Mouse (Mus musculus) heart, postnatal 10 days (tissue): ENCODE data around the gene Tmem87a. TPM values are rescaled to one million over a fixed set of nuclear protein-coding genes. Genes with fewer than 3 reads are reported as not detected.

Experiments
- DNase-seq, 2 experiments: peaks; one replicate each; pipeline ENCODE4 v3.0.0; 2021
- intact Hi-C: fragments of 180-260 bp; cut with DNase I; formaldehyde crosslinking; loops from one replicate; pipeline ENCODE4 v1.15.1; 2025
- total RNA-seq, 2 experiments: library from RNA; stranded (reverse); gene quantifications; 2 replicates each; pipeline ENCODE4 v1.2.3; 2021

Gene Tmem87a
- total RNA-seq, 2 experiments from 2014 or later, result 21.0 to 23.8 TPM

DNA sequence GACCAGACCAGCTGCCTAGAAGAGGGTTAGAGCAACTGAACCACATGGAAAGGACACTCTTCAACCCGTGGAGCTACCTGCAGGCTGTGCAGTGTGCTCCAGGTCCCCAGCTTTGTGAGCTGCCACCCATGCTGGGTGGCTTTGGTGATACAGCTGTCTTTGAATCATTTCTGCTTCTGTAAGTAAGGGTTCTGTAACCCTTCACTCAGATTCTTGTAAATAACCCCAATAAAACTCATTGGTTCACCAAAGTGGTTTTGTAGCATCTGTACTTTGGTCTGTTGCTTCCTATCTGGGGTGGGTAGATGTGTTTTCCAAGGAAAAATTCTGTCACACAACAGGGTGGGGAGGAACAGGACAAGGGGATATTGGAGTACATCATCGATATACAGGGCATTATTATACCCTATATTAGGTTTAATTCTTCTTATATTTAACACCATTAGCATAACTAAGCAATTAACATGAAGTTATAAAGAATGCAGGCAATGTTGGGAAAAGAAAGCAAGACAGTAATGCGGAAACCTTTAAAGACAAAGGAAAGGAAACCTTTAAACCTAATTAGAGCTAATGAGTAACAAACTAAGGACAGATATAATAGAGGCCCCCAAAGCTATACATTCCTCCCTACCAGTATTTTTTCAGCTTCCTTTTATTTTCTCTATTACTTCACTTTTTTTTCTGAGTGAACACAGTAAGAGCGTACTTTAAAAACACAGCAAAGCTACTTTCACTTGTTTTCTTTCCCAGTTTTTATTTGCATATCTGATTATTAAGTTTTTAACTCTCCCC, 36.3 kb downstream of the Tmem87a start:
- intact Hi-C loops, result no loop called here
- no peak for DNase-seq

DNA sequence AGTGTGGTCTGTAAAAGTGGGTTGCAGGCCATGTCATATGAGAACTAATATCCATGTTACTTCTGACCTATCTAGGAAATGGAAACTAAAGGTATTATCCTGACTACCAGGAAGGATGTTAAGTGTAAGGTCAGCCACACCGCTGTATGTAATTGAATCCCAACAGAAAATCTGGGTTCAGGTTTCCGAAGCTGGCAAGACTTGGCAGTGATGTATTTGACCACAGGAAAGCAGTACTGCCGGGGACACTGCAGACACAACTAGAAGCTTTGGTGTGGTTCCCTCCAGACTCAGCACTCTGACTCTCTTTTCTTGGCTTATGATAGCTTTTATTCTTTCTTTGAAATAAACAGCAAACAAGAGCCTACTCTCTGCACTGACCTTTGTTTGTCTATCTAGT, 37.4 kb downstream of the Tmem87a start:
- intact Hi-C loops, result no loop called here
- DNase-seq, result no peak

DNA sequence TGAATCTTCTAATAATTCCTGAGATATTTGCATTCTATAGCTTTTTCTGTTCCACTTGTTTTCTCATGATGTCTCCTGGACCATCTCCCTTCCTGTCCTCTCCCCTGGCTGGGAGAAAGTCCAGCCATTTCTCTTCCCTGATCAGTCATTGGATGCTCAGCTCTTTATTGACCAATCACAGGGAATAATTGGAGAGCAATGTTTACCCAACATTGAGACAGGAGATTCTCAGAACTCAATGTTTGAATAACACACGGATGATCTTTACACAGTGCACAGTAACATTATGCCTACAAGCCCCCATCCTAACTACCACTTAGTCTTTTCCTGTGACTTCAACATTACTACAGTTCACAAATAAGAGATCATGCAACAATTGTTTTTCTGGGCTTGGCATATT, 43.5 kb downstream of the Tmem87a start:
- DNase-seq, result no peak

DNA sequence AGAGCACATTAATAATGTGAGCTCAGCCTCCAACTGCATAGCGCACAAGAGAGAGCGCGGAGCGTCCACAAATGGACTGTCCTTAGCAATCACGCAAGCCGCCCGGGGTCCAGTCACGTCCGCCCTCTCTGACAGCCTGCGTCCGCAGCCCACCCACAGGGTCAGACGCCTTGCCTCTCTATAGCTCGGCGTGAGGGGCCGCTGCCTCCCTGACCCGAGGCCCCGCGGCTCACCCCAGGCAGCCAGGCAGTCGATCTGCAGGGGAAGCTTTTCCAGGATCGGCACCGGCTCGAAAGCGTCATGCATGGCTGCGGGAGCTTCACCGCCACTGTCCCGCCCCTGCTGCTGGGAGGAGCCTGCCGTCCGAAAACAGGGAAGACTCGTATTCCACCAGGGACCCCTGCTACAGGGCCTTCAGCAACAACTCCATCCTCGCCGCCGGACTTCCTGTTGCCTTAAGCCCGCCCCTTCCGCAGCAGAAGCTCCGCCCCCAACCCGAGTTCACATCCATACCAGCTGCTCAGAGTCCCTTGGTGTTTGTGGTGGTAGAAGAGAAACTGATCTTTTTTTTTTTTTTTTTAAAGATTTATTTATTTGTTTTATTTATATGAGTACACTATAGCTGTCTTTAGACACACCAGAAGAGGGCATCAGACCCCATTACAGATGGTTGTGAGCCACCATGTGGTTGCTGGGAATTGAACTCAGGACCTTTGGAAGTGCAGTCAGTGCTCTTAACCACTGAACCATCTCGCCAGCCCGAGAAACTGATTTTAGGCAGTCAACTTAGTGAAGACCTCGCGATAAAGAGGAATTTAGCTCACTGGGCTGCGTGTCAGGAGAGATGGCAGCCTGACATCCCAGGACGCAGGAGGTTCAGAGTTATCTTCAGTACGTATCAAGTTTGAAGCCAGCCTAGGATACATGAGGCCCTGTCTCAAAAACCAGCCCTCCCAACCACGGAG, 50.9 kb downstream of the Tmem87a start, which contains the start of gene Vps39:
Gene Vps39, minus strand, starts transcription at position 456 of the 965 bp plus-strand sequence.
- intact Hi-C loops, result no loop called here

More for the DNA sequence above, 43.5 kb downstream of the Tmem87a start:
- intact Hi-C loops, result no loop called here

DNA sequence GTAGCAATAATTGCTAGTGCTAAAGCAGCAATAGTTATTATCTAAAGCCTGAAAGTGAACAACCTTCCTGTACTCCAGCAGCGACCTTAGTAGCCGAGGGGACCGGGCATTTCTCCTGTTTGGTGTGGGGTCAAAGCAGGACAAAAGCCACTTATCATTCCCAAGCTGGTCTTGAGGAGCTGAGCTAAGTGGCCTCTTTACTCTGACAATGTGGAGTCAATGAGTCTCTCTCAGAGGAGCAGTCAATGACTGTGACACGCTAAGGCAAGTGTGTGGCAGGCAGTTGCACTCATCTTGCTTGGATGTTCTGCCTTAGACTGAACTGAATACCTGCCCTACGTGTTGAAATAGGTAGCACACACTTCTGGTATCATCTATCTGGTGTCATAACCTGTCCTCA, 52.6 kb downstream of the Tmem87a start:
- DNase-seq, result no peak
- intact Hi-C loops, result no loop called here

More for the DNA sequence above, 50.9 kb downstream of the Tmem87a start, which contains the start of gene Vps39:
- peak; percentile 92 to 96 for DNase-seq

DNA sequence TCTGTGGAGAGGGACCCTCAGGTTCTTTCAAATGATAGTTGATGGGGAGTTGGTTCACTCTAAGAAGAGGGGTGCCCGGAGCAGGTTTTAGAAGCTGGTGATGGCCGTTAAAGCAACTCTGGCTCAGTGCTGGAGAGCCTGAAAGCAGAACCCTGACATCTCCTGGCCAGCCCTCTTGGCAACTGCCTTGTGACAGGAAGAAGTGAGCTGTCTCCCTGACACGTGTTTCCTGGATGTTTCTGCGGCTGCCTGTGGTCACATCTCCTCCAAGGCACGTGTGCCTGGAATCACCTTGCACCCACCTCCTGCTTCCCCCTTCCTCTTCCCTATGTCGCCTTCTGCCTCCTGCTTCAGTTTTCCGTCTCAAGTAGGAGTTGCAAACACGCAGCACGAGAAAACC, 55.8 kb downstream of the Tmem87a start:
- DNase-seq, result peak; percentile 42 to 43

DNA sequence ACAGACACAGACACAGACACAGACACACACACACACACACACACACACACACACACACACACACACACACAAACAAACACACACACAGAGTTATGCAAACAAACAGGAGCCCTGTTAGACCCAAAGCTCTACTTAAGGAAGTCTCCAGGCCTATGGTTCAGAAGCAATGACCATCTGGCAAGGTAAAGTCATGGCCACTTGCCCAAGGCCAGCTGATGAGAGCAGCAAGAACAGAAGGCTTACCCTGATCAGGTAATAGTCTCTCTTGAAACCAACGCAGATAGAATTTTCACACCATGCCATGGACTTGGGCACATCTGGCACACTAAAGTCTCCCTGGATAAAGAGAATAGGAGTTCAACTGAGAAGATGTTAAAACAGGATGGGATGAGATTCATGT, 62.2 kb downstream of the Tmem87a start:
- DNase-seq, result no peak
- intact Hi-C loops, result no loop called here

More for the DNA sequence above, 55.8 kb downstream of the Tmem87a start:
- intact Hi-C loops, result no loop called here

DNA sequence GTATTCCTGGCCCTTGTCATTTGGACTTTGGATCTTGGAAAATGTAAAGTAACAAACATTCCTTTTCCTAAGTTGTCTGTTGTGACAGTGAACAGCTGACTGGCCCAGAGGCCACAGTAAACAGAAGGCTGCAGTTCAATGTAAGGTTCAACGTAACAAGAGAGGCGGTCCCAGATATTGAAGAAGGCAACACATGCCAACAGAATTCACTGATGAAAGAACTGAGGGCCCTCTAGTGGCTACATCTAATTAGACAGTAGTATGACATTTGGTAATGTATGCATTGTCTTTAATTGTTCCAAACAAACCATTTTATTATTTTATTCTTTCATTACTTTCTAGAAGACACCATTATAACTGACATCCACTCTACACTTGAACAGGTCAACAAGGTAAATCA, 66.0 kb downstream of the Tmem87a start:
- intact Hi-C loops, result no loop called here
- no peak for DNase-seq

DNA sequence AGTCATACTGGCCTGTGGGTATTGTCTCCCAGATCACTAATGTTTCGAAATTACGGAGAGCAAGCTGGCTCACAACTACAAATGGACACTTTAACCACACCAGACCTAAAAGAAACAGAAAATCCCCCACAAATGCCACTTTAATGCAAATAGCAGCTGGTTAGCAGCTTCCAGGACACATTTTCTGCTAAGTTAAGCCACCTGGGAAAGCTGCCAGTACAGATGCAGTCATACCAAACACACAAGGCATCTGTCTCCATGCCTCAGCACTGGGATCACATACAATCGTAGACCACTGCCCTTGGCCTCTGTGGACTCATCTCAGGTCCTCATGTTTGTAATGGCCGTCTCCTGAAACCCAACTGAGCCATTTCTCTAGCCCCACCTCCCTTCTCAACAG, 72.3 kb downstream of the Tmem87a start:
- intact Hi-C loops, result no loop called here
- DNase-seq, result no peak

DNA sequence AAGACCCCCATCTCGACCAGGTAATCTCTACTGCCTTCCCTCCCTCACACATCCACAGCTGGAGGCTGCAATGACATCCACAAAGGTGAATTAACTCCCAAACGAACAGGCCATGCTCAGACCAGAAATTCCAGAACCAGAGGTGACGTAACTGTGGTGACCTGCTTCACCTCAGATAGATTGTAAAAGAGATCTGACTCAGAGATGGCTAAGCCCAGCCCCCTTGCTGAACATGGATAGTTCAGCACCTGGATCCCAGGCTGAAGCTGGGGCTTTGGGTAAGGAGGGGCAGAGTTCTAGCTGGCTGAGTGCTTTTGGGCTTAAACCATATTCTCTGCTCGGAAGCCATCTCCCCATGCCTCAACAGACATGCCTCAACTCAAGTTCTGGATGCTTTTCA, 88.8 kb downstream of the Tmem87a start:
- no peak for DNase-seq
- intact Hi-C loops, result no loop called here

DNA sequence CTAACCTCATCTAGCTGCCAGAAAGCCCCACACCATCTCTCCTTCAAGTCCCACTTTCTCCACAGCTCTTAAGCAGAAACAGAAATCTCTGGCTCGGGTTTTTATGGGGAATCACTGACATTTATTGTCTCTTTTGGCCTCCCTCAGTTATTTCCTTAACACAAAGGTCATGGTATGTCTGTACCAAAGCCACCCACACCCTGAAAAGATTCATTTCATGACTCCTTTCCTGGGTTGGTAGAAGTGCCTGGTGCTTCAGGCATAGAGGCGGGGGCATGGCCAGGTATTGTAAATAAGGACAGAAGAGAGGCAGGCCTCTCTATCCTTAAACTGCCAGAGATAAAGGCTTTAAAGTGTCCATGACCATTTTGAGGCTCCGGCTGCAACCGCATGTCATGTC, 89.4 kb downstream of the Tmem87a start:
- DNase-seq, result no peak
- intact Hi-C loops, result no loop called here

DNA sequence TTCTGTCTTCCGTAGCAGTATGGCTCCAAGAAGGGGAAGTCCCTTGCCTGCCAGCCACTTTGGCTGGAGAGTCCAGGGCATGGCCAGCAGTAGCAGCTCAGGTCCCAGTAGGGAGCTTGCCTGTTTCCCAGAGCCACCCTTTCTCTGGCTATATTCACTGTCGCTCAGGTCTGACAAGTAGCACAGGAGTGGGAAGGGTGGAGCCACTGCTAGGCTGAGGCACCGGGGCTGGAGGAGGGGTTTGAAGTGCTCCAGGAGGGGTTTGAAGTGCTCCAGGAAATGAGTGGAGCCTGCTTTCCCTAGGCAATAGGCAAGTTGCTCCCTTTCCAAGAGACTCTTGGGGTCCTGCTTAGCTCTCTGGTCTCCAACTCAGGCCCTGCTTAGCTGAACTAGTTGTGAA, 89.9 kb downstream of the Tmem87a start, which contains the start of gene Pla2g4f:
Gene Pla2g4f, minus strand, starts transcription at position 190 of the 400 bp plus-strand sequence.
- DNase-seq, result no peak
- intact Hi-C loops, result no loop called here

DNA sequence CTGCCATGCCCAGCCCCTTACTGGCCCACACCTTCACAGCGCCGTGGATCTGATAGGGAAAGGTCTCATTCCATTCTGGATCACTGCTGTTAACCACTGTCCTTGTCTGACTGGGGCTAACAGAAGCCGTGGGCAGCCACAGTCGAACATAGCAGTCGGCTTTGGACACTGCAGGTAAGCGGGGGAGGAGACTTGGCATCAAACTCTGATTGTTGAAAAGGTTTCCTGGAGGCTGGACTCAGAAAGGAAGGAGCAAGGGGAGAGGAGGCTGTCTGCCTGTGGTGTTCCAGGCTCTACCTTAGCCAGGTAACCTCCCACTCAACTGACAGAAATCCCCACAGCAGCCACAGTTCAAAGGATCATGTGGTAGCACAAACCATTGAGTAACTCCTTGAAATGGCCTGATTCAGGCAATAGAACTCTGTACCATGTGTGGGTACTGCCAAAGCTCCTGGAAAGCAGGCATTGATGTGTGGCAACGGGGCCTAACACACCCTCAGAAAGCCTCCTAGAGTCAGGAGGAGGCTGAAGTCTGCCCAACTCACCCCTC, 91.6 kb downstream of the Tmem87a start:
- intact Hi-C loops, result no loop called here
- no peak for DNase-seq

Other genes starting within 250 kb of the Tmem87a start
- 100 to 1,000 TPM; 514 to 538 TPM for gene Ehd4, start 249.5 kb downstream of the Tmem87a start, total RNA-seq
- 1 to 10 TPM; 1.8 to 3.2 TPM for gene Pla2g4e, start 158.8 kb downstream of the Tmem87a start, total RNA-seq
- gene Pla2g4d, start 114.9 kb downstream of the Tmem87a start, total RNA-seq, result not detected
- not detected for gene Pla2g4f, start 89.9 kb downstream of the Tmem87a start, total RNA-seq
- gene Vps39, start 51.0 kb downstream of the Tmem87a start, total RNA-seq, result 10 to 100 TPM; 30.6 to 35.1 TPM
- gene Ganc, start 217 bp downstream of the Tmem87a start, total RNA-seq, result 10 to 100 TPM; 20.6 to 22.0 TPM
- gene Capn3, start 51.9 kb upstream of the Tmem87a start, total RNA-seq, result 1 to 10 TPM in 1 of 2 experiments, under 1 TPM in 1; 0.84 to 1.1 TPM
- 100 to 1,000 TPM; 191 to 196 TPM for gene Zfp106, start 159.7 kb upstream of the Tmem87a start, total RNA-seq
- gene Snap23, start 163.6 kb upstream of the Tmem87a start, total RNA-seq, result 10 to 100 TPM; 48.8 to 56.8 TPM
- 10 to 100 TPM; 12.3 to 13.1 TPM for gene Haus2, start 205.3 kb upstream of the Tmem87a start, total RNA-seq
- gene Lrrc57, start 205.4 kb upstream of the Tmem87a start, total RNA-seq, result 10 to 100 TPM; 12.4 to 15.5 TPM
- gene Stard9, start 225.0 kb upstream of the Tmem87a start, total RNA-seq, result 10 to 100 TPM; 17.4 to 18.9 TPM